13 mouse cellular contexts compared by ENCODE assay signal in the genomic region with DNA sequence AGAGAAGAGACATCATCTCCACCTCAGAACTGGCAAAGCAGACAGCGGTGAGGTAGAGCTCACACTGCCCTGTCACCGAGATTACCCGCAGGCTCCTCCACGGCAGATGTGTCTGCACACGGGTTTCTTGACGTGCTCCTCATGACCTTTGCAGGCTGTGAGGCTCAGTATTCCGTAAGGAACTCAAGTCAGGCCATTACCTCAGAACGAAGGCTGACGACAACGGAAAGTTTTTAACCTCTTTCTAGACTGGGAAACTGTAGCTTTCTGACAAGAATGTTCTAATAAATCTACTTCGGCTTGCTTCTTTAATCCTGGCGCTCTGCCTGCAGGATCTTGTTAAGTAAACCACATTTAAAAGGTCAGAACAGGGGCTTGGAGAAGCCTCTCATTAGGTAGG.
"Had no signal": no experiment of that assay in that cellular context is flagged by ENCODE, and none has a peak within 500 bp of the region (broad histone marks: within the 10 kb centered on the region; RNA-seq: fewer than 3 reads in every experiment).

No protein-coding gene starts in this region.

- H3K9ac ChIP-seq: liver, embryonic 14.5 days; midbrain, embryonic 15.5 days; neural tube, embryonic 12.5 days had no signal

- H3K27ac ChIP-seq: liver, embryonic 14.5 days; midbrain, embryonic 15.5 days; neural tube, embryonic 12.5 days had no signal

- H3K4me2 ChIP-seq: midbrain, embryonic 11.5 days; midbrain, embryonic 15.5 days; neural tube, embryonic 12.5 days had no signal

- H3K36me3 ChIP-seq: midbrain, embryonic 15.5 days; neural tube, embryonic 12.5 days had no signal

- H3K27me3 ChIP-seq: midbrain, embryonic 15.5 days; neural tube, embryonic 12.5 days had no signal

- H3K9me3 ChIP-seq: midbrain, embryonic 15.5 days; neural tube, embryonic 12.5 days had no signal

- ATAC-seq: intestine, embryonic 16.5 days; midbrain, embryonic 15.5 days had no signal

- DNase-seq: kidney, adult 8-10 months; kidney, postnatal 10 days; left cerebral cortex, postnatal 4 days; lung, adult 18-20 months; lung, postnatal 4 days; right cerebral cortex, postnatal 4 days; thymus, adult 2 months; thymus, postnatal 25 days had no signal

- H3K4me1 ChIP-seq: midbrain, embryonic 15.5 days; neural tube, embryonic 12.5 days had no signal

- H3K4me3 ChIP-seq: midbrain, embryonic 15.5 days; neural tube, embryonic 12.5 days had no signal
